Mouse (Mus musculus) midbrain, postnatal 0 days (tissue): ENCODE results near the gene Astn1. TPM values are rescaled to one million over a fixed set of nuclear protein-coding genes. Genes with fewer than 3 reads are reported as not detected.

ENCODE experiments used
- ATAC-seq: fragments of 200-750 bp; cut with Nextera tagmentation; 2 replicates; pipeline ENCODE4 v1.8.0; 2017; ENCODE audit warnings: moderate number of reproducible peaks, mild to moderate bottlenecking, moderate TSS enrichment, moderate library complexity; ENCODE audit not compliant: low FRiP score
- DNase-seq: peaks from one replicate; pipeline ENCODE4 v3.0.0-alpha.2; 2015; ENCODE audit warnings: low spot score
- H3K27ac ChIP-seq: fragments of 300-500 bp; sonication (generic); 2 replicates; pipeline ENCODE4 v1.5.1; 2014; ENCODE audit warnings: low read depth, mild to moderate bottlenecking, low read length, mixed read lengths
- H3K27me3 ChIP-seq: fragments of 300-500 bp; sonication (generic); 2 replicates; pipeline ENCODE4 v1.6.1; 2014; ENCODE audit warnings: low read length, control low read depth, mixed read lengths; ENCODE audit not compliant: insufficient read depth
- H3K36me3 ChIP-seq: fragments of 300-500 bp; sonication (generic); 2 replicates; pipeline ENCODE4 v1.6.1; 2014; ENCODE audit warnings: low read length, control low read depth, mixed read lengths; ENCODE audit not compliant: insufficient read depth
- H3K4me1 ChIP-seq: fragments of 300-500 bp; sonication (generic); 2 replicates; pipeline ENCODE4 v1.6.1; 2014; ENCODE audit warnings: mild to moderate bottlenecking, control low read depth, antibody characterized with exemption, low read length, mixed read lengths; ENCODE audit not compliant: insufficient read depth
- H3K4me2 ChIP-seq: fragments of 300-500 bp; sonication (generic); 2 replicates; pipeline ENCODE4 v1.6.1; 2014; ENCODE audit warnings: low read depth, mild to moderate bottlenecking, low read length, mixed read lengths; ENCODE audit not compliant: poor library complexity, severe bottlenecking
- H3K4me3 ChIP-seq: fragments of 300-500 bp; sonication (generic); 2 replicates; pipeline ENCODE4 v1.5.1; 2014; ENCODE audit warnings: low read depth, mild to moderate bottlenecking, low read length, moderate library complexity
- H3K9ac ChIP-seq: fragments of 300-500 bp; sonication (generic); replicated peaks from 2 replicates; pipeline ENCODE4 v1.6.1; 2014; ENCODE audit warnings: mild to moderate bottlenecking, low read length, moderate library complexity, mixed read lengths; ENCODE audit not compliant: poor library complexity, severe bottlenecking
- H3K9me3 ChIP-seq: fragments of 300-500 bp; sonication (generic); 2 replicates; pipeline ENCODE4 v1.6.1; 2016; ENCODE audit warnings: low read length, control low read depth
- CTCF ChIP-seq: IDR thresholded peaks from 2 replicates; pipeline ENCODE4 v1.5.1; 2016; ENCODE audit warnings: antibody characterized with exemption, mild to moderate bottlenecking
- WGBS: fragments of 180-500 bp; shearing (Covaris S2); extraction: QIAGEN DNeasy Blood & Tissue Kit; methylation state at CpG from one replicate; pipeline ENCODE4 v1.1.7; 2014; 5-methylcytosine and 5-hydroxymethylcytosine counted together
- polyA plus RNA-seq: library from polyadenylated mRNA; unstranded; fragments of >200 nt; fragmentation: Nextera tagmentation; extraction: Ambion mirVana; gene quantifications from 2 replicates; pipeline ENCODE4 v1.2.1, GENCODE M21; 2015
- total RNA-seq: library from RNA; depleted of rRNA; stranded (reverse); fragments of >200 nt; gene quantifications from 2 replicates; pipeline ENCODE4 v1.2.3, GENCODE M21; 2014

Astn1 gene
- total and polyA plus RNA-seq, 2 experiments from 2014 or later = 36.7 to 157 TPM

DNA sequence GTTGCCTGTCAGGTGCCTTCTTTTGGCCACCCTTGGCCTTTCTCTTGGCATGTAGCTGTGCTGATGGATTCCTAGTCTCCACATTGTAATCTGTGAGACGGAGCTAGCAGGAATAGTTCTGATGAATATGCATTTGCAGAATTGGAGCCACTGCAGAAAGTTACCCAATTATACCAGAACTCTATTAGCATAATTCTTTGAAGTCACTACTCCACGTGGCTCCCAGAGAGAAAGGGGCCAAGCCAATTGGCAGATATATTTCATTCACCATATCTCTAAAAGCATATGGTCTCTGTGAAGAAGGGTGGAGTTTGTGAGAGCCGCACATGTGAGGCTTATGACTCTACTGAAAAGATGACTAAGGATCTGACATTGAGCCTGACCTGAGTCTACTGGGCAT, 226.8 kb downstream of the Astn1 start:
- DNase-seq (no peak), ATAC-seq (no peak)
- TF ChIP-seq CTCF = no peak
- Histone ChIP-seq H3K27ac (no peak overlapping the region), H3K4me3 (no peak overlapping the region), H3K4me2 (no peak overlapping the region), H3K36me3 (no peaks in the 10 kb centered on the region), H3K9ac (no peak overlapping the region), H3K9me3 (no peaks in the 10 kb centered on the region), H3K4me1 (no peaks in the 10 kb centered on the region), H3K27me3 (no peaks in the 10 kb centered on the region)
- 58% methylated on average over 3 of the region's 3 CpGs for WGBS

DNA sequence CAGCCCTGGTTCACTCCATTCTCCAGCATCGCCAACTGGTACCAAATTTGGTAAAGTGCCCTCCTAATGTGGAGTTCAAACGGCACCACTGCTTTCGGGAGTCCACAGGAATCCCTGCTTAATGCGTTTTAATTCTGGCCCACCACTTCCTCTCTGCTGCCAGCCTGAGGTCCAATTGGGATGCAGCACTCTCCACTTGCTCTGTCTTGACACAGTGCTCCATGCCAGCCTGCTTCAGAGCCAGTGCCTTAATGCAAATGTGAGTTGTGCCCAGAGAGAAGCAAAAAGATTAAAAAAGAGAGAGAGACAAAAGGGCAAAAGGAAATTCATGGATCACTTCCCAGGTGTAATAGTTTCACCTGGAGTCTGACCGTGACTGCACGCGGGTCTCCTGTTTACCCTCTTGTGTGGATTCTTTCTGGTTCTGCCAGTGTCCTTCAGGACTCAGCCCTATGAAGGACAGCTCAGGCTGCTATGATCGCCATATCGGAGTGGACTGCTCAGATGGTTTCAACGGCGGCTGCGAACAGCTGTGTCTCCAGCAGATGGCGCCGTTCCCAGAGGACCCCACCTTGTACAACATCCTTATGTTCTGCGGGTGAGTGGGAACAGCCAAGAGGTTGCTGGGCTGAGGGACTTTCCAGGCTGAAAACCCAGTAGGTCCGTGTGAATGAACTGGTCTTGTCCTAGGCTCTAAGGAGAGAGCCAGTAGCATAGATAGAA, 234.8 kb downstream of the Astn1 start:
- peak; percentile 76 for TF ChIP-seq CTCF
- H3K36me3 ChIP-seq = peaks cover 6% of the 10 kb centered on the region; the same call in 1 of the 2 replicates
- H3K9me3 ChIP-seq = no peaks in the 10 kb centered on the region
- no peaks in the 10 kb centered on the region for H3K27me3 ChIP-seq
- ATAC-seq (peak; percentile 75), DNase-seq (peak; percentile 61)
- no peak overlapping the region for H3K9ac ChIP-seq
- no peak overlapping the region for H3K4me3 ChIP-seq
- H3K4me1 ChIP-seq = no peaks in the 10 kb centered on the region
- 42% methylated on average over 16 of the region's 16 CpGs for WGBS
- H3K27ac ChIP-seq = no peak overlapping the region
- H3K4me2 ChIP-seq = no peak overlapping the region

GRCm38 (mm10) chr1:158597996-158598395, 235.9 kb downstream of the Astn1 start:
- ATAC-seq (no peak), DNase-seq (no peak)
- Histone ChIP-seq H3K4me2 (no peak overlapping the region), H3K9ac (no peak overlapping the region), H3K9me3 (no peaks in the 10 kb centered on the region), H3K27ac (no peak overlapping the region), H3K4me1 (no peaks in the 10 kb centered on the region), H3K27me3 (no peaks in the 10 kb centered on the region), H3K4me3 (no peak overlapping the region), H3K36me3 (peaks cover 6% of the 10 kb centered on the region; the same call in 1 of the 2 replicates)
- peak; percentile 56 for TF ChIP-seq CTCF
- 84% methylated on average over 7 of the region's 7 CpGs for WGBS

GRCm38 (mm10) chr1:158599435-158599834, 237.4 kb downstream of the Astn1 start:
- Histone ChIP-seq H3K9me3 (no peaks in the 10 kb centered on the region), H3K27ac (no peak overlapping the region), H3K4me1 (no peaks in the 10 kb centered on the region), H3K36me3 (peaks cover 6% of the 10 kb centered on the region; the same call in 1 of the 2 replicates), H3K27me3 (no peaks in the 10 kb centered on the region), H3K4me3 (no peak overlapping the region), H3K4me2 (no peak overlapping the region), H3K9ac (no peak overlapping the region)
- no peak for TF ChIP-seq CTCF
- ATAC-seq (no peak), DNase-seq (no peak)
- WGBS = 87% methylated on average over 2 of the region's 2 CpGs

DNA sequence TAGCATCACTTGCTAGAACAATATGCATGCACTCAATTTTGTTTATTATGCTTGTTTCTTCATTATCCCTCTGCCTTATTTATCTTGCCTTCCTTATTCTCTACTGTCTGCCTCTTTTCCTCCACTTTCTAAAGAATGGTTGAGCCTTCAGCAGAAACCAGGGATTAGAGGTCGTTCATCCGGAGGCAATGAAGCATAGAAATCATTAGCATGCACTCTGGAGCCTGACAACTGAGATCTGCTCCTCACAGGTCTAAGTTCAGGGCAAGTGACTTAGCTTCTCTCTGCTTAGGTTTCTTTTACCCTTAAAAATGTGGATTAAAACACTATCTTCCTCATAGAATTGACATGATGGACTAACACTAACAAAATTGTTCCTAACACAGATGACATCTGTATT, 241.0 kb downstream of the Astn1 start:
- DNase-seq = no peak
- ATAC-seq = no peak
- Histone ChIP-seq H3K27me3 (no peaks in the 10 kb centered on the region), H3K9me3 (no peaks in the 10 kb centered on the region), H3K4me2 (no peak overlapping the region), H3K36me3 (peaks cover 6% of the 10 kb centered on the region; the same call in 1 of the 2 replicates), H3K9ac (no peak overlapping the region), H3K4me1 (no peaks in the 10 kb centered on the region), H3K4me3 (no peak overlapping the region), H3K27ac (no peak overlapping the region)
- 11% methylated on average over 2 of the region's 2 CpGs for WGBS
- no peak for TF ChIP-seq CTCF

DNA sequence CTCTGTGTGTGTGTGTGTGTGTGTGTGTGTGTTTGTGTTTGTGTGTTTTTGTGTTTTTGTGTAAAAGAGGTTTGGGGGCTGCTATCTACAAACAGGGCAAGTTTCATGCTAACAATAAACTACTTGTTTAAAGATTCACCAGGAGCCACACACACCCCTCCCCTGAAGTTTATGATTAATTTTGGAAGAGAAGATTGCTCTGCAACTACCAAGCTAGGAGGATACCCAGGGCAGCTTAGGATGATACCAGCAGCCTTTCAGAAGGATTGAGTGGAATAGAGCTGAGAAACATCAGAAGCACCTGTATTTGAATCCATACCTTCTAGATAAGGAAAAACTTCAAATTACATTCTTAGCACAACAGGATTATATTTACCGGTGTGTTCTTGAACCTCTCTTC, 242.1 kb downstream of the Astn1 start:
- no peak for ATAC-seq
- no peak for TF ChIP-seq CTCF
- H3K4me3 ChIP-seq = no peak overlapping the region
- no peak for DNase-seq
- H3K27me3 ChIP-seq = no peaks in the 10 kb centered on the region
- H3K27ac ChIP-seq = no peak overlapping the region
- peaks cover 11% of the 10 kb centered on the region; the same call in 1 of the 2 replicates for H3K36me3 ChIP-seq
- H3K9ac ChIP-seq = no peak overlapping the region
- 84% methylated on average over 1 of the region's 1 CpGs for WGBS
- no peaks in the 10 kb centered on the region for H3K9me3 ChIP-seq
- H3K4me1 ChIP-seq = no peaks in the 10 kb centered on the region
- no peak overlapping the region for H3K4me2 ChIP-seq
